Mouse (Mus musculus) heart, postnatal 0 days (tissue): ENCODE results near the gene Cdc42bpb.

ENCODE experiments used
- CTCF ChIP-seq: IDR thresholded peaks from 2 replicates; pipeline ENCODE4 v1.5.1; 2016; ENCODE audit warnings: antibody characterized with exemption, control low read depth, low read depth
- EP300 ChIP-seq: IDR thresholded peaks from 2 replicates; pipeline ENCODE4 v1.6.1; 2016; ENCODE audit warnings: antibody characterized with exemption, low read depth

DNA sequence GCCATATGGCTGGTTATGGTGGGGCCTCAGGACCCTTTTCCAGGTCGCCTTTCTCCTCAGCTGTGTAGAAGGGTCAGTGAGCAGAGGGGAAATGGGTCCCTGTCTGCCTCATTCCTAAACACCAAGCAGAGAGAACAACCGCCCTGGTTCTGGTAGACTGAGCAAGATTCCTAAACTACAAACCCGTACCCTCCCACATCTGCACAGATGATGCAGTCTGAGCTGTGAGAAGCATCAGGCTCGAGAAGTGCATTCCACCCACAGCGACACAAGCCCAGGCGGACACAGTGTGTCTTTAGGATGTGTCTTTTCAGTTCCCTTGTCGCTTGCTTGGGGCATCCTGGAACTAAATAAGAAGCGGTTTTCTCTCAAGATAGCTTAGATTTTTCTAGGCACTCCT lies 127.4 kb downstream of the Cdc42bpb start:
- no peak for TF ChIP-seq CTCF
- no peak for TF ChIP-seq EP300
